Mouse (Mus musculus): ENCODE measurements around the gene Mmp9.

The Mmp9 gene

DNA sequence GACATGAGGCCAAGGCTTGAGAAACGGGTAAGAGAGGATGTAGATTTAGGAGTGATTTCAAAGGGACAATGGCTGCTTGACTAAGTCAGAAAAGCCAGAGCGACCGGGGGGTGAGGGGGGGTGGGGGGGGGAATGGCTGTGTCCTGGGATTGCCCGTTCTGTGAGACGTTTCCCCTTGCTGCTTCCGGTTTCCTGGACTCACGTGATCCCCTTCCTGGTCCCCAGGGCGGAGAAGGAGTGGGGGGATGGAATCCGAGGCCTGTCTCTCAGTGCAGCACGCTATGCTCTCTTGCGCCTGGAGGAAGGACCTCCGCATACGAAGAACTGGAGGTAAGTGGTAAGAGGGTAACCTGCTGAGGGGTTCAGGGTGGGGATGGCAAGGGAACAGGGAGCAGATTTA, 48.2 kb downstream of the Mmp9 start:
- in situ Hi-C loops (cut with MboI, MseI) = no loop called here

DNA sequence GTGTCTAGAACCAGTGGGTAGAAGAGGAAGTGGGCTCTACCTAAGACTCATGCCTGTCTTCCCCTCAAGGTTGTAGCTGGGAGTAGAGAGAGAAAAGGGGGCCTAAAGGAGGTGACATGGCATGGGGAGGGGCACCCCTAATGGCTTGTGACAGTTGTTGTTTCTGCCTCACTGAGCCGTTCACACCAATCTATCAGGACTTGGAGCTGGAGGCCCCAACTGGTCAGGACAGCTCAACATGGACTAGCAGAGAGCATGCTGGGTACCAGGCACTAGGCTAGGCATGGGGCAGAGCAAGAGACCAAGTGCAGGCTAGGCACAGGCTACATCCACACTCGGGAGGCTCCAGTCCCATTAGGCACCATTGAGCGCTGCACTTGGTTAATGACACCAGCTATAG, 50.5 kb downstream of the Mmp9 start:
- in situ Hi-C loops (cut with MboI, MseI) = no loop called here

DNA sequence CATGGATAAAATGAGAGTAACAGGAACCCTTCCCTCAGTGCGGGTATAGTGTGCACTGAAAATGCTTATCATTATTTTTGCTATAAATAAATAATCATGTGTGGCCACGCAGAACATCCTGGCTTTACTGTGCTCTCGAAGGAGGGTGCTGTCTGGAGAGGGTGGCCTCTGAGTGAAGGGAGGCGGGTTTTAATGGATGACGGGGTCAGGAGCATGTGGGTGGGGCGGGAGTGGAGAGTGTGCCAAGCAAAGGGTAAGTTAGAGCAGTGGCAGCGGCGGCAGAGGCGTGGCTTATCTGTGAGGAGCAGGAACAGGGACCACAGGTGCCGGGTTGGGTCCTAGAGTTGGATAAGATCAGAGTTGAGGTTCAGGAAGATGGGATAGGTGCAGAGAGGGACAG, 51.2 kb downstream of the Mmp9 start:
- in situ Hi-C loops (cut with MboI, MseI) = no loop called here

GRCm38 (mm10) chr2:164994156-164994555, 53.6 kb downstream of the Mmp9 start:
- in situ Hi-C loops (cut with MboI, MseI) = no loop called here

GRCm38 (mm10) chr2:164994659-164995428, 54.3 kb downstream of the Mmp9 start:
- in situ Hi-C loops (cut with MboI, MseI) = no loop called here

DNA sequence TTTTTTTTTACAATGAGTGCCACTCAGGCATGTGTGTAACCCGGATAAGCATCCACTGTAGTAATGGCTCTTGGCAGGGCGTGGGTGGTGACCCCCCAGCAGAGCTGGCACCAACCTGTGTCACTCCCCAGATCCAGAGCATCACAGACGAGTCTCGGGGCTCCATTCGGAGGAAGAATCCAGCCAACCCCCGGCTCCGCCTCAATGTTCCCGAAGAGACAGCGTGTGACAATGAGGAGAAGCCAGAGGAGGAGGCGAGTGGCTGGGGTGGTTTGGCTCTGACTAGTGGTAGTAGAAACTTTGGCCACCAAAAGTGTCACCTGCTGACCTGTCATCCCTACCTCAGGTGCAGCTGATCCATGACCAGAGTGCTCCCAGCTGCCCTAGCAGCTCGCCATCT, 55.4 kb downstream of the Mmp9 start:
- in situ Hi-C loops (cut with MboI, MseI) = no loop called here

DNA sequence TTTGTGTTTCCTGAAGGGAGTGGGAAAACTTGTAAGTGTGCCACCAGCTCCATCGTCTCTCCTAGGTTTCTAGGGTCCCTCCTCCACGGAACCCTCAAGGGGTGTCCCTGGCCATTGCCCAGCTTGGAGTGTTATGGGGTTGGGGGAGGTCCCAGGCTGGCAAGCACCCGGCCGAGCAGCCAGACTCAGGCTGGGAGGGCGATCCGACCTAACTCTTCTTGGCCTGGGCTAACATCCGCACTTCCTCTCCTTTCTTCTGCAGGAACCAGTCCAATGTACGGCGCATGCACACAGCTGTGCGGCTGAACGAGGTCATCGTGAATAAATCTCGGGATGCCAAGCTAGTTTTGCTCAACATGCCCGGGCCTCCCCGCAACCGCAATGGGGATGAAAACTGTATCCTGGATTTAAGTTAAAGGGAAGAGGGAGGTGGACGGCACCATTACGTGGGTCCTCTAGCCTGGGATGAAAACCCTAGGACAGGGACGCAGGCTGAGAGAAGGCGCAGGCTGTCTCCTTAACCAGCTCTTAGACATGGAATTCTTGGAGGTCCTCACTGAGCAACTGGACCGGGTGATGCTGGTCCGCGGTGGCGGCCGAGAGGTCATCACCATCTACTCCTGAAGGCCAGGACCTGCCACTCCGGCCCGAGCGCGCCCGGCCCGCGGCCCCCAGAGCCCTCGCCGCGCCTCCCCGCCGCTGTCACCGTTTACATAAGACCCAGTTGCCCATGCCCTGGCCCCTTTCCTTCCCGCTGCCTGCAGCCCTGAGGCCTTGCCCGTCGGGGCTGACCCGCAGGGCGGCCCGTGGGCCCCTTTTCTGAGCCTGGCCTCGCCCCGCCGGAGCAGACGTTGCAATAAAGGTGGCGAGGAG, 56.5 kb downstream of the Mmp9 start:
- in situ Hi-C loops (cut with MboI, MseI) = no loop called here

- in situ Hi-C loops (cut with MboI, MseI) = no loop called here
Observed at GRCm38 (mm10) chr2:164997721-164998428, 57.3 kb downstream of the Mmp9 start.

DNA sequence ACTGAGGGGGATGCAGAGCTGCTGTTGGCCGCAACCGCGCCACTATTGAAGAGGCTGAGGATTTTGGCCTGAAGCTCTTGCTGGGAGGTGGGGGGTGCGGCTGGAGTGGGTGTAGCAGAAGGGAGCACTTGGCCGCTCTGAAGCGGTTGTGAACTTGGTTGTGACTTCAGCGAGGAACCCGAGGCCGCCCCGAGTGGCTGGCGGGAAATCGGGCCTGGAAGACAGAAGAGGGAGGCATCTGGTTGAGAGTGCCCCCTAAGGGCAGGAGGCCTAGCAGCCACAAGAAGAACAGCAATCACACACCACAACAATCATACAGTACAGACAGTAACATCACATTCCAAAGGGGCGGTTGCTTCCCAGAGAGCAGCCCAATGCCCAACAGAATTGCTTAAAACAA, 61.4 kb downstream of the Mmp9 start:
- in situ Hi-C loops (cut with MboI, MseI) = no loop called here

GRCm38 (mm10) chr2:165003108-165003507, 62.5 kb downstream of the Mmp9 start:
- in situ Hi-C loops (cut with MboI, MseI) = no loop called here

GRCm38 (mm10) chr2:165004237-165004636, 63.7 kb downstream of the Mmp9 start:
- in situ Hi-C loops (cut with MboI, MseI) = no loop called here

Data from T-helper 1 cell (primary cell).